Mouse (Mus musculus): ENCODE data around the gene Sox6.
"Not testable (repeated sequence)": the region's sequence is repeated elsewhere in the genome, so short reads cannot be mapped to it uniquely, and the experiment has no call there.

Gene Sox6

DNA sequence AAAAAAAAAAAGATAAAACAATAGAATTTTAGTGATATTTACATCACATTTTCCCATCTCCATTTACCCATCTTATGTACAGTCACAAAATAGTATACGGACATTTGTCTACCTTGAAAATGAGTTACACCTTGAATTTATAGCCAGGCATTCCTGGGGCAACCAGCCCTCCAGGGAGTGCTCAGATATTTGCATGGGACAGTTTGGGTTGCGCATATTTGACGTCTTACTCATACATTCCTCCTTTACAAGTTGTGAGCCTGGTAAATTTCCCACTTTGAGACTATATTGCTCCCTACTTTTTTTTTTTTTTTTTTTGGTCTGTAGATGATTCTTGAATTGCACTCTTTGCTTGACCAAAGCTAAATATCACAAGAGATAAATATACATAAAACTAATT lies 407.9 kb downstream of the Sox6 start:
- DNase-seq: no peak

DNA sequence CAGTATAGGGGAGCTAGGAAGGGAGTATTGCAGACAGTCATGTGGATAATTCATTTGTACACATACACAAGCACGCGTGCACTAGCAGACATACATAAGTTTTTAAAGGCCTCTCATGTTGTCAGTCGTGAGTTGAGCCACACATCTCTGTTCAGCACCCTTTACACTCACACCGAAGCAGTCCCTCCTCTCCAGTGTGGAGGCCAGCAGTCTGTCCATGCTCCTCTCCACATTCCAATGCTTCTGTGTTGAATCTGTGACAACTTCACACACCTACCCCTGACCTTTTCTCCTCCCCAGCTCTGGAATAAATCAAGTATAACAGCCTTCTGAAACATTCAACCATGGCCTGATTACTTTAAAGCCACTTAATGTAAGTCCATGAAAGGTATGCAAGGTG lies 408.3 kb downstream of the Sox6 start:
- DNase-seq: no peak

DNA sequence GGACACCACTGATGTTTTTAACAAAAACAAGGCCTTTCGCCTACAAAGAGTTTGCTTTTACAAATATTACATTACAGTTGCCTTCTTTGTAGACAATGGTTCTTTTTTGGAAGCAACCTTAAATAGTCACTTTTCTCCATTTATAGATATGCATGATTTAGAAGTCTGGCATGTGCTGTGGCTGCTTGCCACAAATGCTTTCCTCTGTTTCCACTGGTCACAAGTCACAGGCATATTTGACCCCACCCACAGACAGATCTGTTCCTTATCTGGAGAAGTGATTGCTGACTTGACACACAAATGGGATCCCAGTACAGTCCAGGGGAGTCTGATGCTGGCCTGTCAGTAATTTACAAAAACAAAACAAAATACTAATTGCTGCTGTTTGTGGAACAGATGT lies 409.8 kb downstream of the Sox6 start:
- DNase-seq: no peak

DNA sequence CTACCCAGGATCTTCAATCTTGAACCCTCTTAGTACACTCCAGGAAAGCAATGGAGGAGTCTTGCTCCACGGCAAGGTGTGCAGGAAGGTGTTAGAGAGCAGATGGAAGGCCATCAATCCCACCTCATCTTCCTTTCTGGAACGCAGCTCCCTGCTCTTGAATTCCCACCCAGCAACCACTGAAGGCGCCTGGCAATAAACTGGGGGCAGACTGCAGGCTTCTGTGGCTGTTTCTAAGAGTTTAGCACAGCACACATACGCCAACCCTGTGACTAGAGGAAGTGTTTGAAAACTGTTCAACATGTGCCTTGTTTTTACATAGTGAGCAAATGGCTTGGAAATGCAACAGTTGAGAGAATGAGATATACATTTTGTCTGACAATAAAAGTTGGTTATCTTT lies 412.6 kb downstream of the Sox6 start:
- DNase-seq: no peak

DNA sequence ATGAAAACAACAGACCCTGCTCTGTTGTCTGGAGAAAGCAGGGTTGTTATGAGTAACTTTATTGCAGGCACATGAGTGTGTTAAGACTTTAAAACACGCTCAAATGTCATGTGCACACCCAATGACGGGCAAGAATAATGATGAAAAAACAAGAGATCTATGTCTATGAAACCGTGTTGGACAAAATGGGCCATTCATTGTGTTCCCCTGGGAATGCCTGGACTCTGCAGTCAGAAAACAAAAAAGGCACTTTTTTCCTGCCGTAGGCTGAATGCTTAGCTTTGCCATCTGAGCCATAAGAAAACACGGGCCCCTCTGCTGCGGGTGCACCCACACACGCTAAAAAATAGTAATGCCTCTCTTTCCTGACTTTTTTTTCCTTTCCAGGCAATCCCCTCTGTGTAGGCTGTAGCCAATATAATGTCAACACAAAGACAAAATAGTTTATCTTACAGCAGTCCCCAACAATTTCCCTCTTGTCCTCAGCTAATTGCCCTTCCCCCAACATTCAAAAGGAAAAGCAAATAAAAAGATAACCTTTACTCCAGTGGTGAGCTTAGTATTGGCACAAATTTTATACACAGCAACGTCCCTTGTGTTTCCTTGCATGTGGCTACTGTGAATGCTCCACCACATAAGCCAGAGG lies 413.6 kb downstream of the Sox6 start:
- DNase-seq: no peak

DNA sequence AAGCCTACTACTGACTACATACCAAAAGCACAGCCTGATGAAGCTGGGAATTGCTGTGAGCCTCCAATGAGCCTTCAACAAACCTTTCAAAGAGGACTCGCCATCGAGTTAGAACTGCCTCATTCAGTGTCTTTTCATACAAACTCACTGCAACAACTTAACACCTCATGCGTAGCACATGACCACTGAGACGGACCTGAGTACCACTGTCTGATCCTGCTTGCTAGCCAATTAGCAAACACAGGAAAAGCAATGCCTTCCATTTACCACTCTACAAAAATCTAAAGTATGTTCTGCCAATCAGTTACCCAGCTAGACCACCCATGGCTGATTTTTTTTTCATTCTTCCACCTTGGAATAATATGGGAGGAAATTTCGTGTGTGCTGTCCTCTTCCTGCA lies 414.1 kb downstream of the Sox6 start:
- DNase-seq: no peak

DNA sequence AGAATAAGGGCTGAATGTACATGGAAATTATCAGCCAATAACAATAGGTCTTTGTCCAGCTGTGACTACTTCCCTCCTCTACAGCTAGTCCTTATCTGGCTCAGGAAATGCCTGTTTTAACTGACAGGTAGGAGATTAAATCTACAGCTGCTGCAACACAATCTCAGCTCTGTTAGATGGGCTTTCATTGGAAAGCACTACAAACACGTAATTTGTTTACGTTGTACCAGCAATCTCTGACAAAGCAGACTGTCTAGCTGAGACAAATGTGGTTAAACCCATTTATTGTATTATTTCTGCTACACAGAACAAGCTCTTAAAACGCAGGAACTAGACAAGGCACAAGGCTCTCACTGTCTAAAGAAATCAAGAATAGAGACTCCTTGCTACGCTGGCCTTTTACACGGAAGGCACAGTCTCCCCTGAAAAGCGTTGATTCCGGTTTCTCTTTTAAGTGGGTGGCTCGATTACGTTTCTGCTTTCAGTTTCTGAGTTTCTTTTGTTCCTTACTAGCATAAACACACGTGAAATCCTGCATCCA lies 422.8 kb downstream of the Sox6 start:
- no peak for DNase-seq

DNA sequence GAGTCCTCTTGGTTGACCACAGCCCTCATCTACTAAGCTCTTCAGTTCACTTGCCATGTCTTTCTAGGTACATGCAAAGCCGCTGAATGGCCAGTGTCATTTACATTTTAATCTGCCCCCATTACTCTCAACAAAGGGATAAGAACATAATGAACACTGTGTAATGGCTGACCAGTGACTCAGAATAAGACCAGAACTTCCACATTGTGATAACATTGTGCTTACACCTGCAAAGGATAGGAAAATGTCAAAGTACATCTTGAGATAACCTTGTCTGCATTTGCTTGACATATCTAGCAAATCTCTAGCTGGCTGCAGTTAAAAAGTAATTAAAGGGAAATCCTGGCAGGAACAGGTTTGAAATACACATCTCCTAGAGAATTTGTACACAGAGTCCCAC lies 431.1 kb downstream of the Sox6 start:
- no peak for DNase-seq

DNA sequence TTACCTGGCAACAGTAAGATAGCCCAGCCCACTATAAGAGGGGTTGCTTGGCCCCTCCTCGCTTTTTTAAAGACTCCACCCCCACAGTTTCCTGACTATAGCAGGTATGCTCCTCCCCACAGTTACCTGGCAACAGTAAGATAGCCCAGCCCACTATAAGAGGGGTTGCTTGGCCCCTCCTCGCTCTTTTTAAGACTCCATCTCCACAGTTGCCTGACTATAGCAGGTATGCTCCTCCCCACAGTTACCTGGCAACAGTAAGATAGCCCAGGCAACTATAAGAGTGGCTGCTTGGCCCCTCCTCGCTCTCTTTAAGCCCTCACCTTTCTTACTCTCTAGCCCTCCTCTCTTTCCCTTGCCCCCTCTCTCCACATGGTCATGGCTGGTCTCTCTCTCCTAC lies 432.5 kb downstream of the Sox6 start:
- not testable (repeated sequence) for DNase-seq

DNA sequence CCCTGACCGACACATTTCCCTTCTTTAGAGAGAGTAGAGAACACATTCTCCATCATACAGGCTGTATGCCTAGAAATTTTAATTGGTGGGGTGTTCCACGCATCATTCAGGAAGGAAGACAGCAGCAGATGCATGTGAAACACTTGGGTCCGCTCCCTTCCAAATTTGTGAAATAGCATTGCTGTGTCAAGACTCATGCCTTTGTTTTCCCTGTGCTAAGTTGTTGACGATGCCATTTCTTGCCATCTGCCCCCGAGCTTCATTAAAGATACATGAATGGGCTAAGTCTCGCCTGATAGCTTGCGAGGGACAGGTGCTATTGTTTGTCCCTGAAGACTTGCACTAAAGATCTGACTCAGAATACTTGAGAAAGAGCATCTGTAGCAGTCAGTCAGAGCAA lies 433.7 kb downstream of the Sox6 start:
- DNase-seq: no peak

DNA sequence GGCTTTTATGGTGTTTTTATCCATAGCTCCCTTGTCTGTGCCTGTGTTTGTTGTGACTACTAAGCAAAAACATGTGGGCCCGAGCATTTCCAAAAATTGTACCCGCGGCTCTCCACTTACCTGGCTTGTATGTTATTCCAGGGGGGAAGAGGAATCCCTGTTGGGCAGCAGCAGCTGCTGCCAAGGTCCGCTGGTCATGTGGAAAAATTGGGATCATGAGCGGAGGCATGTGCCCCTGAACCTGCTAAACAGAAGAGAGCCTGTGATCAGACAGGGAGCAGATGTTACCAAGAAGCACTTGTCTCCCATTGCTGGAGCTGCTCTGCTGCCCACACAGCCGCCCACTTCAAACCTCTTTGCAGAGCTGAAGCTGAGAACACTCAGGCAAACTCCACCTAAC lies 441.2 kb downstream of the Sox6 start:
- DNase-seq: peak; percentile 18 to 31

DNA sequence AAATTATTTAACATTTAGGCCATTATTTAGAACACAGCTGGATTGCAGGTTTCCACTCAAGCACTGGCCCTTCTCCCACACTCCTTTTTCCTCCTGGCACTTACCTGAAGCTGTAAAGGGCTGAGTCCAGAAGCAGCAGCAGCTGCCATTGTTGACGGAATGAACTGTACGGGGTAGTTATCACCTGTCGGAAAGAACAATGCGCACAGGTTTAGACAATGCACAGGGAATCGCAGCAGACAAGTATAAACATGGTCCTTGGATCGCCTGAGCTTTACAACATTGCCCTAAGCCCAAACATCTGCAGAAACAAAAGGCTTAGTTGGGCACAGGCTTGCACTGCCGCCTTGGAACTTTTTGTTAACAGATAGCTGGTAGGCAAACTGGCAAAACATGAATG lies 458.1 kb downstream of the Sox6 start:
- no peak for DNase-seq

DNA sequence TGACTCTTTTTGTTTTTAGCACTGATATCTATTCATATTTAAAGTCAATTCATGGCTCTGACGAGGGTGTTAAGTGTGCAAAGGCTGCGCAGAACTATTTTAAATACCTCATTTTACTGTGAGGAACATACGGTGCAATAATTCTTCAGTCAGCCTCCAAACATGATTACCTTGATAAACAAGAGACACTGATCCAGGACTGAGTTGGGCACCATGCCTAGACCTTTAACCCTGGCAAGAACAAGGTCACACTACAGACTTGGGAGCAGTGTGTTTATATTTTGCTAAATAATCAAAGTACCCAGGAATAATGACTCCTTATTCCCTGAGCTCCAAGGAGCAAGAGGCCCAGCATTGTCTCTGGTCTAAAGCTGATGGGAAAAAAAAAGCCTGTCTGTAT lies 458.8 kb downstream of the Sox6 start:
- no peak for DNase-seq

DNA sequence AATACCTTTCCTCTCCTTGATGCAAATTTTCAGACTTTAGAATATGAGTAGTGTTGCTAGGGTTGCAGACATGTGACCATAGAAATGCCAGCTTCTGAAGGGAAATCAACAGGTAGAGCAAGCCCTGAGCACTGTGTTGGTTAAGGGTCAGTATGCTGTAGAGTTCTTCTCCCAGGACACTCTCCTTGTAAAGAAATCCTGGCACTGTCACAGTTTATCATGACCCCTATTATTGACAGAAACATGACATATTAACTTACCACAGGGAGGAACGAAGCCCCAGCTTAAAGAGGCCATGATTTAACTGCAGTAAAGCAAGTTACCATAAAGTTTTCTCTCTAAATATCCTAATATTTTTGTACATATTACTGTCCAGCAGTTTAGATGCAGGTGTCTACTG lies 462.2 kb downstream of the Sox6 start:
- no peak for DNase-seq

DNA sequence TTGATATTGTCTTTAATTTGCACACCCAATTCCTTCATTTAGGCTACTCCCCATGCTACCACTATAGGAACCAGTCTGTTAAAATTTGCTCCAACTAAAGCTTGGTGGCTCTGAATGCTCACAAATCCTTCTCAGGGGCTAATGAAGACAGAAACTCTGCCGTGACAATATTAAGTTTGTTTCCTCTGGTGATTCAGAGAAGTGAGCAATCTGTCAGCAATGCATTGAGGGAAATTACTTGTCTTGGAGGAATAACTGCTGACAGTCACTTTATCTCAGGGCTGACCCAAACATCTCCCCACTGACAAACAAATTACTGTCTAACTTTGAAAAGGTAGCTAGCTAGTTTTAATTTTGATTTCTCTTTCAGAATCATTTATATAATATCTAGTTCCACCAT lies 463.8 kb downstream of the Sox6 start:
- no peak for DNase-seq

DNA sequence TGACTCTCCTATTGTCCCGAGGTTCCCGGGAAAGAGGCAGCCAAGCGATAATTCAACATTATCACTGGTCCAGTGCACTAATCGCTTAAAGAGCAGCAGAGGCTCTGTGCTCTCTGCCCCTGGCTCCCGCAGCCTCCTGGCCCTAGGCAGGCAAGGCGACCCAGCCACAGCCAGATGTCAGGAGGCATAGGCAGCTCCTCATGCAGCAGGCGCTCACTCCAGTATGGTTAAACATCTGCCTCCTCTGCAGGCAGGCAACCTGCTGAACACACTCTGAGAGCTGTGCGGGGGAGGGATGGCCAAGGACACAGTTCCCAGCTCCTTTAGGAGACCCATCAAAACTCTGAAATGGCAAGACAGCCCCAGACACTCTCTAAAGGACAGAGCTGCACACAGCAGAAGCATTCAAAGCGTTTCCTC lies 469.8 kb downstream of the Sox6 start:
- DNase-seq: peak; percentile 58 to 64

DNA sequence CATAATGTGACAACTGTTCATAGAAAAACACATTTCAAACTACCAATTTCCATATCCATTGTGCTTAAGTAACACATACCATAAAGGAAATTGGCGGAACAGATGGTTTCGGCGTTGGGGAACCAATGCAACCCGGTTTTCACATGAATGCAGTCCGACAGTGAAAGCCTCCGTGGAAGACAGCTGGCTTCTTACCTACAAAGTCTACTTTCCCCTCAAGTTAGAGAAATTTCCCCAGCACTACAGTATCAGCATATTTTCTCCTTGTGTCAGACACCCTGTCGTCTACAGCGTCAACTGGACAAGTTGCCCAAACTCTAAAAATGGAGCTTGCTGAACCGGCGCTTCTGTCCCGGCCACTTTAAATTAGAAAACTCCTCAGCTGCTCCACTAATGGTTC lies 470.3 kb downstream of the Sox6 start:
- DNase-seq: peak; percentile 4 to 11

DNA sequence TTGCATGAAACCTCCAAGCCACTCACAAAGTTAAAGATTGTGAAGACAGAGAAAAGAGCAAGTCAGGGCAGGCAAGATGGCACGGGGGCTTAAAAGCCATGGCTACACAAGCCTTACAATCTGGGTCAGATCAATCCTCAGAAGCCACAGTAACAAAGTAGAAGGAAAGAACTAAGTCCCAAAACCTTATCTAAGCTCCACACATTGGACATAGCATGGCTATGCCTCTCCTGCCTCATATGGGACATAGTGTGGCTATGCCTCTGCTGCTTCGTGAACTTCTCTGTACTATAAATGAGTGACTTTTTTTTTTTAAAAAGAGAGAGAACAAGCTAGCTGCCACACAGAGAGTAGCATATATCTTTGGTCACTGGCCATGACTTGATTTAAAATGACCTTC lies 471.8 kb downstream of the Sox6 start:
- no peak for DNase-seq

DNA sequence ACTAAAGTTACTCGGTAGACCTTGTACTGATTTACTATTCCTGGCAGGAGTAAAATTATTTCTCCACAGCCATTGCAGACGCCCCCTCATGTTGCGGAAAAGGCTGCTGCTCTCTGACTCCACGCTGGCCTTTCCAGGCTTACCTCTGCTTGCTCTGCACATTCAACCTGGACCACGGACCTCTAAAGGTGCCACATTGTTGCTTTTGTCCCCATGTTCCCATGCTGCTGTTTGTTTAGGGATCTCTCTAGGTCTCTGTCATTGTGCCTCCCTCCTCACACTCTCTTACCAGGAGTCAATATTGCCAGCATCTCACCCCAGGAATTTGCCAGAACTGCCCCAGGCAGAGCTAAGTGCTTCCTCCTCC lies 473.6 kb downstream of the Sox6 start:
- DNase-seq: peak in 1 of 2 experiments; percentile 7

DNA sequence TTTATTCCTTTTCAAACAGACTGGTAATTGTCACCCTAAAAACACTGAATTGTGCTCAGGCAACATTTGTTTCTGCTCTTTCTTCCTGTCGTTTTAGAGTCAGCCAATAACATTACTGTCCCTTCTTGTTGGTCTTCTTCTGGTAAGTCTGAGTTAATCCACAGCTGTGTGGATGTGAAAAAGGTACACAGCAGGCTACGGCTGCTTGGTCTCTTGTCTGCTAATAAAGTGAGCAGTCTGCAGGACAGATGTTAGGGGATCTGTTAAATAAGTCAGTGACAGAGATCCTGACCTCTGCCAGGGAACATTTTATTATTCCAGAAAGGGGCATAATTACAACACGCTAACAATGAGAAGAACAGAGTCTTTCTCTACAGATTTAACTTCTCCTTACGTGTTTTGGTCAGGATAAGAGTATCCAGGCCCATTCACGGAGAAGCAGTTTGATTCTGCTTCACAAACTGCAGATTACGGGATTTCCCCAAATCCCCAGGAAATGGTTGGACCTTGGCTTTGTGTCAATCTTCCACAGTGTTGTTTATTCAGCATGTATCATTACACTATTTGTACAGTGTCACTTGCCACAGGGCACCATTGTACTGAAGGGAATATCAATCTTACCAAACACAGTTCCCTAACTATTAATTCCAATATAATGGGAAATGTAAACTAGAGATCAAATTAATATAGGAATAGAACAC lies 474.1 kb downstream of the Sox6 start:
- DNase-seq: peak in 1 of 2 experiments; percentile 8

DNA sequence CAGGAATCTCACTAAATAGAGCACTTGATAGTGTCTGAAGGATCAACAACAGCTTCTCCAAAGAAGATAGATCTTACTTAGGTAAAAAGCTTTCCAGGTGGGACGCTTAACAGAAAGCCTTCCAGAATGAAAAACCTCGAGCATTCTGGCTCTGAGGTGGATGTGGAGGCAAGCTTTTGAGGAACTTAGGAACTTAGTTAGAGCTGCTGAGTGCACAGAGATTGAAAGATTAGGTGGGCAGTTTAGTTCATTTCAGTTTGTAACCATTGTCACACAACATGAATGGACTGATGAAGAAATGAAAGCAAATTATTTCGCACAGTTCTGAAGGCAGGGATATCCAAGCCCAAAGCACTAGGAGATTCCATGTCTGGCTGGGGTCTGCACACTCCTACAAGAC lies 481.9 kb downstream of the Sox6 start:
- no peak for DNase-seq

DNA sequence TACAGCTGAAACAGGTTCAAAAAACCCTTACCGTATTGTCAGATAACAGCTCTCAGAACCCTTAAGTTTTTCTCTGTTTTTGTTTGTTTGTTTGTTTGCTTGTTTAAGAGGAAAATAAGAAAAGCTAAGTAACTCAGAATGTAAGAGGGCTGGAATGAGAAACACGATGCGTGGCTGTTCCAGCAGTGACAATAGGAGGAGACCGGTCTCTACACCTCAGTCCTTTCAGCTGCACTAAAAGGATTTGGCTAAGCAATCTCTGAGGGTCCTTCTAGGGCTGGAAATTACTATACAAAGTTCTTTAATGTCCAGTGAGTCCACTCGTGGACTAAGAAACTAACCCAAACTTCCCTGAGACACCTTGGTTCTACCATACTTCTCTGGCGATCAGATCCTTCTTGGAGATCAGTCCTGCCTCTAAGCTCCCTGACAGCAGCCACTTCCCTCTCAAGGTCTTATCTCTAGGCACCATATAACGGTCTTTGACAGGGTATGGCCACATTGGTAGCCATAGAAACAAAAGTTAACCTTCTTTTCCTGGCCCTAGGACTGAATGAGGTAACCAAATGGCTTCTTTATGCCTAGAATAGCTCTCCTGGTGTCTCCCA lies 488.3 kb downstream of the Sox6 start:
- no peak for DNase-seq

DNA sequence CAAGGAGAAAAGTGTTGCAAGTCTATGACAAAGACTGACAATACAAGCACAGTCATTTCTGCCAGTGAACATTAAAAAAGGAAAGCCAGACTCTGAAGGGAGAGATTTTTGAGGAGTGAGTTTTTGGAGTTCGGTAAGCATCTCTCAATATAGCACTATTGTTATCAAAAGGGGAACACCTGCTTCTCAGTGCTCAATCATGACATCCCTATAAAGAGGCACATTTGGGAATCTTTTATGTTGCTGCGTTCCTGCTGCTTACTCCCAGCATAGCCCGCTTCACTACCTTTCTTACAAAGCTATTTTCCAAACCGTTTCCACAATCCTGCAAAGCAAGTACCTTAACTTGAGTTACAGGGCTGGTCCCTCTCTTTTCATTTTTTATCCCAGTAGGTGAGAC lies 488.9 kb downstream of the Sox6 start:
- DNase-seq: no peak
